Mouse (Mus musculus): ENCODE data around the gene Aph1a. TPM values are rescaled to one million over a fixed set of nuclear protein-coding genes. Genes with fewer than 3 reads are reported as not detected.

The Aph1a gene
- polyA plus RNA-seq, 1 experiment from 2014 or later: 47.4 TPM

- Histone ChIP-seq H3K36me3 (peaks cover 45% of the 10 kb centered on the region), H3K4me2 (no peak overlapping the region), H3K9me3 (no peaks in the 10 kb centered on the region), H3K27ac (no peak overlapping the region), H3K4me3 (no peak overlapping the region), H3K27me3 (no peaks in the 10 kb centered on the region), H3K4me1 (no peaks in the 10 kb centered on the region), H3K9ac (no peak overlapping the region)
- ATAC-seq (ENCODE audit: borderline replicate concordance, extremely low read depth, low FRiP score, low TSS enrichment): no peak
- 87% methylated on average over 20 of the region's 20 CpGs for WGBS
Observed at GRCm38 (mm10) chr3:95865571-95865970, 28.2 kb upstream of the Aph1a start.

DNA sequence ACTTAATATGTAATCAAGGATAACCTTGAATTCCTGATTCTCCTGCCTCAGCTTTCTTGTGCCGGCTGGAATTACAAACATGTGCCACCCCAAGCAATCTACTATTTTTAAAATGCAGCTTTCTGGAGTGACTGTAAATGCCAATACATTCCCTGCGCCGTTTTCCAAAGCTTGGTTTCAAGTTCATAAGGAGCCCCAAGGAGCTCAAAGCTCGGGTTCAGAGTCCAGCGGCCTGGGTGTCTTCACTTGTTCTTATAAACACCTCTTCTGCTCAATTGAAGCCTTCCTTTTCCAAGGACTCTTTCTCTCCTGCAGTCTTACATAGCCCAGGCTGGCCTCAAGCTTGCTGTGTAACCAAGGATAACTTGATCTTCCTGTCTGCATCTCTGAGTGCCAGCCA is 27.7 kb upstream of the Aph1a start:
- H3K36me3 ChIP-seq: peaks cover 45% of the 10 kb centered on the region
- 86% methylated on average over 5 of the region's 5 CpGs for WGBS
- H3K4me3 ChIP-seq: no peak overlapping the region
- ATAC-seq (ENCODE audit: borderline replicate concordance, extremely low read depth, low FRiP score, low TSS enrichment): no peak
- no peaks in the 10 kb centered on the region for H3K27me3 ChIP-seq
- no peaks in the 10 kb centered on the region for H3K9me3 ChIP-seq
- H3K27ac ChIP-seq: no peak overlapping the region
- H3K4me2 ChIP-seq: no peak overlapping the region
- no peaks in the 10 kb centered on the region for H3K4me1 ChIP-seq
- H3K9ac ChIP-seq: no peak overlapping the region

GRCm38 (mm10) chr3:95867408-95867807 is 26.4 kb upstream of the Aph1a start:
- H3K27ac ChIP-seq: no peak overlapping the region
- H3K9ac ChIP-seq: no peak overlapping the region
- H3K27me3 ChIP-seq: no peaks in the 10 kb centered on the region
- H3K4me3 ChIP-seq: no peak overlapping the region
- ATAC-seq (ENCODE audit: borderline replicate concordance, extremely low read depth, low FRiP score, low TSS enrichment): no peak
- H3K36me3 ChIP-seq: peaks cover 41% of the 10 kb centered on the region
- no peak overlapping the region for H3K4me2 ChIP-seq
- H3K9me3 ChIP-seq: no peaks in the 10 kb centered on the region
- peaks cover 5% of the 10 kb centered on the region for H3K4me1 ChIP-seq
- 93% methylated on average over 2 of the region's 2 CpGs for WGBS

DNA sequence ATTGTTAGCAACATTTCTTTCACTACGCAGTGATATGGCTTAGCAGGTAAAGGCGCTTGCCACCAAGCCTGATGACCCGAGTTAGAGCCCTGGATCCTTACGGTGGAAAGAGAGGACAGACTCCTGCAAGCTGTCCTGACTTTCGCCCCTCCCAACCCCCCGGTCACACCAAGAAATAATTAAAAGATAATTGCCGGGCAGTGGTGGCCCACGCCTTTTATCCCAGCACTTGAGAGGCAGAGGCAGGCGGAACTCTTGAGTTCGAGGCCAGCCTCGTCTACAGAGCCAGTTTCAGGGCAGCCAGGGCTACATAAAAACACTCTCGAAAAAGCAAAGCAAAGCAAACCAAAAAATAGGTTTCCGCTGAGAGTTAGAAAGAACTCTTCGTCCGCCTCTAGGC is 22.8 kb upstream of the Aph1a start:
- H3K27me3 ChIP-seq: no peaks in the 10 kb centered on the region
- H3K27ac ChIP-seq: peak overlapping the region; percentile 85
- H3K9ac ChIP-seq: peak overlapping the region; percentile 67
- 5% methylated on average over 15 of the region's 15 CpGs for WGBS
- H3K4me3 ChIP-seq: peak overlapping the region; percentile 56
- peaks cover 19% of the 10 kb centered on the region for H3K36me3 ChIP-seq
- H3K4me2 ChIP-seq: peak overlapping the region; percentile 60
- H3K9me3 ChIP-seq: no peaks in the 10 kb centered on the region
- peak; percentile 40; the same call in 1 of the 2 replicates for ATAC-seq (ENCODE audit: borderline replicate concordance, extremely low read depth, low FRiP score, low TSS enrichment)
- H3K4me1 ChIP-seq: peaks cover 8% of the 10 kb centered on the region

DNA sequence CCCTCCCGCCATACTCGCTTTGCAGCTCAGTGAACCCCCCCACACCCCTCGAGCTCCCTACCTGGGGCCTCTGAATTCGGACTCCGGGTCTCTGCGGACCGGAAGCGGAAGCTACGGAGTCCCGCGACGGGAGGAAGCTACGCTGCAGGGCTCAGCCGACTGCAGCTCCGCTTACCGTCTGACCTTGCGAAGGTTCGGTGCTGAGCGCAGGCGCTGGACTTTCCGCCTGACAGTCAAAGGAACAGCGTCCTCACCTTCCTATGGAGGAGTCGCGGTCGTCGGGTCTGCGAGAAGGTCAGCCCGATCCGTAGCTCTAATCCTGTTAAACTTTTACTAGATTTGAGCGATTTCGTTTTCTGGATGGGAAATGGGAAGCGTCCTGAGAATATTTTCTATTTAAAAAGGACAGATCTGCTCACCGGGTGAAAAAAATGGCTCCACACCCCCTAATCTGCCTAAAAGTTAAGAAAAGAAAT is 22.3 kb upstream of the Aph1a start, which contains the start of gene Mrps21:
Gene Mrps21 (minus strand): TSS at position 128 of the 476 bp plus-strand sequence.
- Histone ChIP-seq H3K4me2 (peak within 1 kb of the TSS; percentile 60), H3K27ac (peak within 1 kb of the TSS; percentile 85), H3K4me3 (peak within 1 kb of the TSS; percentile 56), H3K27me3 (no peaks in the 10 kb centered on the region), H3K4me1 (peaks cover 8% of the 10 kb centered on the region), H3K9ac (peak within 1 kb of the TSS; percentile 67), H3K36me3 (peaks cover 19% of the 10 kb centered on the region), H3K9me3 (no peaks in the 10 kb centered on the region)
- under 1% methylated on average over 33 of the region's 33 CpGs for WGBS
- peak; percentile 96 for ATAC-seq (ENCODE audit: borderline replicate concordance, extremely low read depth, low FRiP score, low TSS enrichment)

GRCm38 (mm10) chr3:95872048-95872447 is 21.7 kb upstream of the Aph1a start:
- Histone ChIP-seq H3K4me3 (peak overlapping the region; percentile 56), H3K27me3 (no peaks in the 10 kb centered on the region), H3K9me3 (no peaks in the 10 kb centered on the region), H3K36me3 (peaks cover 19% of the 10 kb centered on the region), H3K4me1 (peaks cover 8% of the 10 kb centered on the region), H3K9ac (peak overlapping the region; percentile 67), H3K4me2 (peak overlapping the region; percentile 60), H3K27ac (no peak overlapping the region)
- 64% methylated on average over 7 of the region's 7 CpGs for WGBS
- ATAC-seq (ENCODE audit: borderline replicate concordance, extremely low read depth, low FRiP score, low TSS enrichment): no peak

DNA sequence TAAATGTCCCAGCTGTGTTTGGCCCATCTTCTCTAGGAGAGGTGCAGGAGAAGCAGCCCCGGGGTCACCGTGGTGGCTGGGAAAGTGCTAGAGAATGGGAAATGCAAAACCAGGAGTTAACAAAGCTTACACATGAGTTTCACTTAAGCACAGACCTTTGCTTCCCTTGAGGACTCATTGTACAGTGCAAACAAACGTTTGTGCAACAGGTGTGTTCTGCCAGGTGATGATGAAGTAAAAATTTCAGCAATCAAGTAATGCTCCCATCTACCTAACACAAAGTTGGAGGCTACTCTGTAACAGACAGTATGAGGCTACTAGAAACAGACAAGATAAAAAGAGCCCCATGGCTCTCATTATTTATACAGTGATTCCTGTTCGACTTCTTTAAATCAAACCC is 14.7 kb upstream of the Aph1a start:
- Histone ChIP-seq H3K36me3 (no peaks in the 10 kb centered on the region), H3K9ac (no peak overlapping the region), H3K4me2 (no peak overlapping the region), H3K4me3 (no peak overlapping the region), H3K4me1 (peaks cover 18% of the 10 kb centered on the region), H3K27me3 (no peaks in the 10 kb centered on the region), H3K27ac (no peak overlapping the region), H3K9me3 (no peaks in the 10 kb centered on the region)
- no peak for ATAC-seq (ENCODE audit: borderline replicate concordance, extremely low read depth, low FRiP score, low TSS enrichment)
- 86% methylated on average over 4 of the region's 4 CpGs for WGBS

- ATAC-seq (ENCODE audit: borderline replicate concordance, extremely low read depth, low FRiP score, low TSS enrichment): peak; percentile 97
- Histone ChIP-seq H3K4me1 (peaks cover 18% of the 10 kb centered on the region), H3K9ac (peak within 1 kb of the TSS; percentile 30), H3K27me3 (no peaks in the 10 kb centered on the region), H3K36me3 (peaks cover 8% of the 10 kb centered on the region; the same call in 1 of the 2 replicates), H3K27ac (0 out of 2 replicates have a peak within 1 kb of the TSS, but pooled peaks have one; percentile 42), H3K9me3 (no peaks in the 10 kb centered on the region), H3K4me2 (peak within 1 kb of the TSS; percentile 99), H3K4me3 (peak within 1 kb of the TSS; percentile 52)
- under 1% methylated on average over 59 of the region's 66 CpGs for WGBS
Observed at GRCm38 (mm10) chr3:95881979-95882815, 11.6 kb upstream of the Aph1a start, which contains the start of gene Ciart. TSS of gene Ciart (minus strand) at chr3:95882251.

- H3K9me3 ChIP-seq: no peaks in the 10 kb centered on the region
- H3K4me1 ChIP-seq: peaks cover 18% of the 10 kb centered on the region
- no peak for ATAC-seq (ENCODE audit: borderline replicate concordance, extremely low read depth, low FRiP score, low TSS enrichment)
- H3K36me3 ChIP-seq: peaks cover 9% of the 10 kb centered on the region; the same call in 1 of the 2 replicates
- 0 out of 2 replicates have a peak overlapping the region, but pooled peaks have one; percentile 42 for H3K27ac ChIP-seq
- H3K9ac ChIP-seq: peak overlapping the region; percentile 20; the same call in 1 of the 2 replicates
- peak overlapping the region; percentile 99 for H3K4me2 ChIP-seq
- H3K4me3 ChIP-seq: peak overlapping the region; percentile 52
- no peaks in the 10 kb centered on the region for H3K27me3 ChIP-seq
- WGBS: under 1% methylated on average over 23 of the region's 24 CpGs
Observed at GRCm38 (mm10) chr3:95882816-95883425, 10.8 kb upstream of the Aph1a start.

DNA sequence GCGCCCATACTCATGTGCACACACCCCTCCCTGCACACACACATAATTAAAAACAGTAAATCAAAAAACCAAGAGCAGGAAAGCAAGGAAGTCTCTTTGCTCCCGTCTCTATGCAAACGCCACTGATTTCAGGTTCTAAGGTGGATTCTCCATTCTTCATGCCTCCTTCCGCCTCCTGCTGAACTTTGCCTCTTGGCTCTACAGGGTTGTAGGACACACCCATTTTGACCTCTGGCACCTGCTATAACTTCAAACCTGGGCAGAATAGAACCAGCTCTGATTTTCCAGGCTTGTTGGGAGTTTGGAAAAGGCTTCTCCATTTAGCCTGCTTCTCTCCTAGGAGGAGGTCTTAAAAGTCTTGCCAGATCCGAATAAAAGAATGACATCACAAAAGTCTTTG is 9.4 kb upstream of the Aph1a start:
- Histone ChIP-seq H3K4me2 (no peak overlapping the region), H3K4me3 (no peak overlapping the region), H3K4me1 (peaks cover 18% of the 10 kb centered on the region), H3K9ac (no peak overlapping the region), H3K27ac (no peak overlapping the region), H3K27me3 (no peaks in the 10 kb centered on the region), H3K9me3 (no peaks in the 10 kb centered on the region), H3K36me3 (peaks cover 14% of the 10 kb centered on the region; the same call in 1 of the 2 replicates)
- no peak for ATAC-seq (ENCODE audit: borderline replicate concordance, extremely low read depth, low FRiP score, low TSS enrichment)
- WGBS: 86% methylated on average over 5 of the region's 5 CpGs

GRCm38 (mm10) chr3:95887596-95887995 is 6.2 kb upstream of the Aph1a start:
- H3K9ac ChIP-seq: no peak overlapping the region
- no peak overlapping the region for H3K4me2 ChIP-seq
- ATAC-seq (ENCODE audit: borderline replicate concordance, extremely low read depth, low FRiP score, low TSS enrichment): no peak
- H3K4me1 ChIP-seq: peaks cover 24% of the 10 kb centered on the region
- H3K27ac ChIP-seq: no peak overlapping the region
- no peaks in the 10 kb centered on the region for H3K9me3 ChIP-seq
- H3K4me3 ChIP-seq: no peak overlapping the region
- 66% methylated on average over 4 of the region's 4 CpGs for WGBS
- H3K36me3 ChIP-seq: peaks cover 14% of the 10 kb centered on the region; the same call in 1 of the 2 replicates
- H3K27me3 ChIP-seq: no peaks in the 10 kb centered on the region

Data from lung, embryonic 15.5 days (tissue).